Mouse (Mus musculus): ENCODE measurements around the gene Yipf2.
"Not testable (repeated sequence)": the region's sequence is repeated elsewhere in the genome, so short reads cannot be mapped to it uniquely, and the experiment has no call there.

The Yipf2 gene

DNA sequence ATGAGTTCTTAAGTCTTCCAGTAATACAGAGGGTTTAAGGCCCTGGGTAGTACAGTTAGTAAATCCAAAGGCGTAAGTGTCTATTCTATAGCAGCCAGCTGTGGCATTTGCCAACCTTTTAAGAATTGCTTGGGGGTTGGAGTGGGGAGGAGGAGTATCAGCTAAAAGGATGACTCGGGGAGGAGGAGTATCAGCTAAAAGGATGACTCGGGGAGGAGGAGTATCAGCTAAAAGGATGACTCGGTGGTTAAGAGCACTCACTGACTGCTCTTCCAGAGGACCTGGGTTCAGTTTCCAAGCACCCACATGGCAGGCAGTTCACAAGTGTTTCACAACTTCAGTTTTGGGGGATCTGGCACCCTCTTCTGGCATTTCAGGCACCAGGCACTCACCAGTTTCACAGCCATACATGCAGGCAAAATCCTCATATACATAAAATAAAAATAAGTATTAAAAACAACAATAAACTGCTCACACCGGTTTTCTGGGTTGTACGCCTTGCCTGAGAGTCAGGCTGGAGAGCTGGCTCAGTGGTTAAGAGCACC lies 37.4 kb downstream of the Yipf2 start:
- DNase-seq, result no peak

DNA sequence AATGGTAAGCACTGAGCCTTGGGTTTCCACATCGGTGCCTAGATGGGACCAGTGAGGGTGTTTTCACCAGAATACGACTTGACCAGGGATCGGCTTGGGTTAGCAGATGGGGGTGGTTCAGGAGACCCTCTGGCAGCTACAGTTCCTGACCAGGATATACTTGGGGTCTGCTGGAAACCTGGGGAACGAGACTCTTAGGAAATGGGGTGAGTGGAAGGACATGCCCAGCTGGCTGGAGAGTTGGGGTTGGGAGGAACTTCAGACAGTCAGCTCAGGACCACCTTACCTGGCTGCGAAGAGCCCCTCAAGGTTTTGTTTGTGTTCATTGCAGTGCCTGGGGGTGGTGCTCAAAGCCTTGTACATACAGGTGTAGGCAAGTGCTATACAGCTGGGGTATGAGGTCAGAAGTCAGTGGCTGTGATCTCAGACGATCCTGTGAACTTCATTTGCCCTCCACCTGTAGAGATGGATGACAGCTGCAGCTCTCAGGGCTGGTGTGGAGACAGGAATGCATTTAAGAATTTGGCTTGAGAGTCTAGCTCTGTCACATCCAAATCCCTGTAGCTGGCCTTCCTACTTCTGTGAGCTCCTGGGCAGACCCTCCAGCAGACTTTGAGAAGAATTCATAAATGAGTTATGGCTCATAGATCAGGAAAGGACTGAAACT lies 38.9 kb downstream of the Yipf2 start:
- no peak for DNase-seq

DNA sequence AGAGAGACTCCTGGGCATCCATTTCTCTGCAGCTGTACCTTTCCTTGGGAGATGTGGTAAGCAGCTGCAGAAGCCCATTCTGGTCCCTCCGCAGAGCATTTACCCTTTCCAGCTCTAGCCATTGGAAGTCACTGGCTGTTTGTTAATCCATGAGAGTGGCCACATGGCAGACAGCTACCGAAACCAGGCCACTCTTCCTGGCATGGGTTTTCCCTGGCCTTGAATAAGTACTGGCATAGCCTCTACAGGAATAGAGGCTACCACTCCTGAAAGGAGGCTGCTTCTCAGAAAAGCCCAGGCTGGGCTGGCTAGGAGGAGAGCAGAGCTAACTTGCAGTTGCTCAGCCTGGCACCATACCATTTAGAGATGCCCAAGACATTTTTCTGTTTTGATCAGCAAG lies 41.6 kb downstream of the Yipf2 start:
- no peak for DNase-seq

DNA sequence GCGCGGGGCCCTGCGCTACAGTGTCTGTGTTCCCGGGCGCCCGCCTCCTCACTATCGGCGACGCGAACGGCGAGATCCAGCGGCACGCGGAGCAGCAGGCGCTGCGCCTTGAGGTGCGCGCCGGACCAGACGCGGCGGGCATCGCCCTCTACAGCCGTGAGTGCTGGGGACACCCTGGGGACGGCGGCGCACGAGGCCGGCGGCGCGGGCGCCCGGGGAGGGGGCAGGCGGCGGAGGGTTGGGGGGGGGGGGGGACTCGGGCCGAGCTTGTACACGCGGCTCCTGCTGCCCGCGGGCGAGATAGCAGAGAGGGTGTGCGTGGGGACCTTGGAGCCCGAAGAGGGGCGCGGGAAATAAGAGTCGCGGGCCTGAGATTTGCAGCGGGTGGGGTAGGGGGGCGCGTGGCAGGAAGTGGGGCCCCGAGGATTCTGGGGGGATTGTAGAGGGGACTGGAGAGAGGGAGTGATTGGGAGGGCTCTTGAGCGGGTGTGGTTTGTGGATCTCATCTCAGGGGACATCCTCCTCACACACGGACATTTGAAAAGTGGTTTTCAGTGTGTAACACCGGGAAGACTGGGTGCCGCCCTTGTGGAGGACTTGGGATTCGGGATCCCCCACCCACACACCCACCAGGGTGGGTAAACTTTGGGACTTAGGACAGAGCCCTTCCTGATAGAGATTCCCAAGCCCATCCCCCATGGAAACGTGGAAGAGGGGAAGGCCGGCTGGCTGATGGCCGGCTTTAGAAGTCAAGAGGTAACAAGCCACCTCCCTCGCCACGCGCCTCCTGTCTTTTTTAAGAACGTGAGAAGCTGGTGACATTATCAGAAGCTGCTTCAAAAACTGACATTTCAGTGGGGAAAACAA lies 45.3 kb downstream of the Yipf2 start:
- peak; percentile 51 for DNase-seq

DNA sequence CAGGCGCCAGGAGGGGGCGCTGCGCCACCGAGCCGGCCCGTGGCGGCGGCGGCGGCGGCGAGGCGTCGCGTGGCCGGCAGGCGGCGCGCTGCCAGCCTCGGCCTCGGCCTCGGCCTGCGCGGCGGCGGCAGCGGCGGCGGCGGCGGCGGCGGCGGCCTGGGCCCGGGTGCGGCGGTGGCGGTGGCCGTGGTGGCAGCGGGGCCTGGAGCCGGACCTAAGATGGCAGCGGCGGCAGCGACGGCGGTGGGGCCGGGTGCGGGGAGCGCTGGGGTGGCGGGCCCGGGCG lies 45.9 kb downstream of the Yipf2 start, which contains the start of gene Carm1:
Gene Carm1 (plus strand): TSS at position 106 of the 286 bp plus-strand sequence.
- DNase-seq, result no peak

DNA sequence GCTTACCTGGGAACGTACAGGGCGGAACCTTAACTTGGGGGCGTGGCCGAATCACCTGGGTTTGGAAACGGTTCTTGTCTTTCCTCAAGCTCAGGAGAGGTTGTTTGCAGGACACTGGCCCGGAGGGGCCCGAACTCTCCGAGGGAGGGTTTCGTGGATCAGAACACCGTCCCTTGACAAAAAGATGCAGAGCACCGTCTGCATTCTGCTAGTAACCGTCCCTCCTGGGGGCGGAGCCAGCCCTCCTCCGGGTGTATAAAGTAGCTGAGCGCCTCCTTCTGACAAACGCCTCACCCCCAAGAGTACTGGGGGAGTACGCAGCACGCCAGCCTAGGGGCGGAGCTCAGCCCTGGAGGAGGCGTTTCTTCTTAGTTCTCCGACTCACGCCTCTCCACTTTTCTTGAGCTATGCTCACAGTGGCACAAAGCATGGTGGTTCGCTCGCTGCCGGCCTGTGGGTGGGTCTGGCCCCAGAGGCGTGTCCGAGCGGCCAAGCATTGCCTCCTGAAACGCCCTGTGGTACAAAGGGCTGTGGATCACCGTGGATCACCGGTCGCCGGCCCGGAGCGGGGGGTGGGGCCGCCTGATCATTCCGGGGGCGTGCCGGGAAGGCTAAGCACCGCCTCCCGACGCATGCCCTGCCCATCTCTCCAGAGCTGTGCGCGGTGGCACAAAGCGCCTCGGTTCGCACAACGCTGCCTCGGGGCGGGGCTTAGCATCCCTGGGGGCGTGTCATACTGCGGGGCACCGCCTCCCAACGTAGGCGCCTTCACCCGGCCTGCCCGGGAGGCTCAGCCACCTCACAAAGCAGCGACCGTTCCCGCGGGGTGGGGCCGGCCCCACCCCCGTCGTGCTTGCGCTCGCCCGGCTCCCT lies 46.5 kb downstream of the Yipf2 start:
- peak; percentile 100 for DNase-seq

DNA sequence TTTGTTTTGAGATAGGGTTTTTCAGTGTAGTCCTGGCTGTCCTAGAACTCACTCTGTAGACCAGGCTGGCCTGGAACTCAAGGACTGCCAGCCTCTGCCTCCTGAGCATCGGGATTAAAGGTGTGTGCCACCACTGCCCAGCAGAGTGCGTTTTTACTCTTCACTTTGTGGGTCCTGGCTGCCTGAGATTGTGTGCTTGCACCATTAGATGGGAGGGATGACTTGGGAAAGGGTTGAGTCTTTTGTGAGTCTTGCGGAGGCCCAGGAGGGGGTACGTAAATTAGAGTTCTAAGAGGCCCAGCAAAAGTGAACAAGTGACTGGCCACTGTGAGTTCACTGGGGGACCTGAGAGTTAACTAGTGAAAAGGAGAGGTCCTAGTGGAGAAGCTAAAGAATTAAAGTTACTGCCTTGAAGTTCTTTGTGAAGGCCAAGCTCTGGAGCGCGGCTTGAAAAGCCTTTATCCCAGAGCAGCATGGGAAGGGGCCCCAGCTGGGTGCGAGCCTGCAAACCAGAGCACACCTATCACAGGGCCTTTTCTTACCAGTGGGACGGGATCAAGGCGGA lies 47.2 kb downstream of the Yipf2 start:
- DNase-seq, result peak; percentile 30

DNA sequence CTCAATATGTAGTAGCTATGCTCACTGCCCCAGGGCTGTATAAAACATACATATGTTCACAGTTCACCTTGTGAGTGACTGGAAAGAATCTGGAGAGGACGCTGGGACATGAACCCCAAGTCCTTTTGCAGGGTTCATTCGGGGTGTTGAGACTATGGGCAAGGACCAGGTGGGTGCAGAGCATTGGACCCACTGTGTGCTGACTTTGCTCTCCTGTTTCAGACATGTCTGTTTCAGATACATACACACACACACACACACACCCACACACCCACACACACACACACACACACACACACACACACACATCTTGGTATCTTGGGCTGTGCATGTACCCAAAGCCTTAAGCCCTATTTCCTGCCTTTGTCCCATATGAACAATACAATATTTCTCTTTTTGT lies 50.6 kb downstream of the Yipf2 start:
- not testable (repeated sequence) for DNase-seq

DNA sequence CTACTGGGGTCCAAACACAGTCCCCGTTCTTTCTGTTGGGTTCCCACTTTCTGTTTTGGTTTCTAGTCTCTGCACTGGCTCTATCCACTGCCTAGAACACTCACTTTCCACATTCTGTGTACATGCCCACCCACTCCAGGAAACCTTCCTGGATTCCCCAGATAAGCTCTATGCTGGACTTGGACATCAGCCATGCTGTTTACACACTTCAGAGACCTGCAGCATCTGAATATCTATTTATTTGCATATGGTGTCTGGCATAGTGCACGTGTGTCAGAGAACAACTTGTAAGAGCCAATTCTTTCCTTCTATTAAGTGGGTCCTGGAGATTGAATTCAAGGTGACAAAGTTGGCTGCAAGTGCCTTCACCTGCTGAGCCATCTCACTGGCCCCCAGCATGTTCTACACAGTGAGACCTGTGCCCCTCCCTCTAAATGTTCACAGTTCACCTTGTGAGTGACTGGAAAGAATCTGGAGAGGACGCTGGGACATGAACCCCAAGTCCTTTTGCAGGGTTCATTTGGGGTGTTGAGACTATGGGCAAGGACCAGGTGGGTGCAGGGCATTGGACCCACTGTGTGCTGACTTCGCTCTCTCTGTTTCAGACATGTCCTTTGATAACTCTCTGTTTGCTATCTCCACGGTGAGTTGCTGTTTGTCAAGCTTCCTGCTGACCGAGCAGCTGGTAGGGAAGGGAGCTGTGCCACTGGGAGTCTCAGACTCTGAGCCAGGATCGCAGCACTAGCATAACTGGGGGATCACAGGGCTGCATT lies 52.5 kb downstream of the Yipf2 start:
- no peak for DNase-seq
